Mouse (Mus musculus): ENCODE measurements around the gene Rabep2. TPM values are rescaled to one million over a fixed set of nuclear protein-coding genes. Genes with fewer than 3 reads are reported as not detected.
A peak's percentile ranks its signal among the peaks of the same experiment; 100 is the strongest.
"Not testable (repeated sequence)": the region's sequence is repeated elsewhere in the genome, so short reads cannot be mapped to it uniquely, and the experiment has no call there.

The Rabep2 gene
- polyA plus RNA-seq (2015; fragmentation: Nextera tagmentation; extraction: Ambion mirVana) = 34.5 and 35.7 TPM in 2 replicates

DNA sequence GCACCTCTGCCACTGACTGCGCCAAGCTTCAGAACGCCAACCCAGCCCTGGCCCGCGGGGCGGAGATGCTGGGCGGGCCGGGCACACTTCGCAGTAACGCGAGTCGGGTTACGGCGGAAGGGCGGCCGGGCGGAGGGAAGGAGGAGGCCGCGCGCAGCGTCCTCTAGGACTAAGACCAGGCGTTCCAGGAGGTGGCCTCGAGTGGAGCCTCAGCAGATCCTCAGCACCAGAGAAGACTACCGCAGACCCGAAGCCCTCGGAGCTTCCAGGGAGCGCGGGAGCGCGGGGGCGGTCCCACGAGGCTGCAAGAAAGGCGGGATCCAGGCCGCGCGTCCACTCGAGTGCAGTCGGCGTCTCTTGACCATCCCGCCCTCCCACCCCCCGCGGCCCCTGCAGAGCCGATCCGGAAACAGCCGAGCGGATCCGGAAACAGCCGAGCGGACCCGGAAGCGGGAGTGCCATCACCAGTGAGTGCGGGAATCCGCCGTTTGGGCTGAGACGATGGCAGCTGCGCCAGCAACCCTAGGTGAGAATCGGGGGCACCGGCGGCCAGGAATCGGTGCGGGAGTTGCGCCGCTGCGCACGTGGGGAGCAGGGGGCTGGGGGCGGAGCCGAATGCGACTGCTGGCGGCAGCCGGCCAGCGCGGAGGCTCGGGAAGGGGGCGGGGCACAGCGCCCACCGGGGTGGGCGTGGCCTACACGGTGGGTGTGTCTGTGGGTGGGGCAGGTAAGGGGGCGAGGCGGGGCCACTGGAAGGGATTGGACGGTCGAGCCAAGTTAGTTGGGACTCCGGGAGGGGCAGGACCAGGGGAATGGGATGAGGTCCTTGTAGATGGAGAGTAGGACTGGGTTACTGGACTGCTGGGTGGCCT lies at the start of gene Rabep2:
Gene Rabep2 (plus strand): TSS at position 129 of the 872 bp plus-strand sequence.
- Histone ChIP-seq H3K4me1 (peaks cover 15% of the 10 kb centered on the region), H3K36me3 (peaks cover 19% of the 10 kb centered on the region), H3K9ac (peak within 1 kb of the TSS; percentile 67), H3K27me3 (no peaks in the 10 kb centered on the region), H3K27ac (peak within 1 kb of the TSS; percentile 96), H3K4me2 (peak within 1 kb of the TSS; percentile 79), H3K4me3 (replicated peaks) (peak within 1 kb of the TSS; percentile 72), H3K9me3 (replicated peaks) (0 out of 2 replicates have a peak, but pooled peaks cover 3% of the 10 kb centered on the region)
- peak; percentile 94 for ATAC-seq (replicated peaks; ENCODE audit: low FRiP score)
- WGBS = under 1% methylated on average over 80 of the region's 82 CpGs

DNA sequence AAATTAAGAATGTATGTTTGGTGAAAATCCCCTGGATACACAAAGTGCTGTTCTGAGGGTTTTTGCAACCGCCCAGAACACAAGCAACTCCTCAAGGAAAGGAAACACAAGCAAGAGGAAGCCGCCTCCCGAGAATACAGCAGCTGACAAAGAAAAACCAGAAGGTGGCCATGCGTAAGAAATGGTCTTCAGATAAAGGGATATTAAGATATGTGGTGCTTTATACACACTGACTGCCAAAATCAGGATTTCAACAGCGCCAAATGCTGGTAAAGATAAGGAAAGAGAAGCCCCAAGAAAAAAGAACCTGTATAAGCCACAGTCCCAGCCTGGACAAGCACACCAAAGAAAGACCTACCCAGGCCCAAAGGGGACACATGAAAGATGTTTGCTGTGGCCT lies 45.0 kb upstream of the Rabep2 start:
- WGBS = 90% methylated on average over 5 of the region's 5 CpGs

DNA sequence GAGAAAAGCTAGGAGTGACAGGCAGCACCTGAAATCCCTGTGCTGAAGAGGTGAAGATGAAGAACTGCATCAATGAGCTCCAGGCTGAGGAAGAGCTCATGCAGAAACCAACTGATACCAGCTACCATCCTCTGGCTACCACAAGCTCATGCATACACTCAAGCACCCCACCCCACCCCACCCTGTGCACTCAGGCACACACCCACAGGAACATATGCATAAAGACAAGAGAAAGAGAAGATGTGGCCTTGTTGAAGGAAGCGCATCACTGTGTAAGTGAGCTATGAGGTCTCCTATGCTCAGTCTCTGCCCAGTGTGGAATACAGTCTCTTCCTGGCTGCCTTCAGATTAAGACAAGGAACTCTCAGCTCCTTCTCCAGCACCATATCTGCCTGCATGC lies 40.4 kb upstream of the Rabep2 start:
- no peak overlapping the region for H3K4me3 ChIP-seq (replicated peaks)
- no peaks in the 10 kb centered on the region for H3K27me3 ChIP-seq
- peaks cover 78% of the 10 kb centered on the region for H3K36me3 ChIP-seq
- H3K9me3 ChIP-seq (replicated peaks) = no peaks in the 10 kb centered on the region
- H3K9ac ChIP-seq = no peak overlapping the region
- no peak for ATAC-seq (replicated peaks; ENCODE audit: low FRiP score)
- H3K4me1 ChIP-seq = no peaks in the 10 kb centered on the region
- no peak overlapping the region for H3K4me2 ChIP-seq
- H3K27ac ChIP-seq = no peak overlapping the region
- 92% methylated on average over 1 of the region's 1 CpGs for WGBS

More for the DNA sequence above, 45.0 kb upstream of the Rabep2 start:
- Histone ChIP-seq H3K9me3 (replicated peaks) (no peaks in the 10 kb centered on the region), H3K27me3 (no peaks in the 10 kb centered on the region), H3K4me2 (no peak overlapping the region), H3K4me3 (replicated peaks) (no peak overlapping the region), H3K4me1 (no peaks in the 10 kb centered on the region), H3K36me3 (peaks cover 45% of the 10 kb centered on the region), H3K9ac (no peak overlapping the region), H3K27ac (no peak overlapping the region)
- ATAC-seq (replicated peaks; ENCODE audit: low FRiP score) = no peak

DNA sequence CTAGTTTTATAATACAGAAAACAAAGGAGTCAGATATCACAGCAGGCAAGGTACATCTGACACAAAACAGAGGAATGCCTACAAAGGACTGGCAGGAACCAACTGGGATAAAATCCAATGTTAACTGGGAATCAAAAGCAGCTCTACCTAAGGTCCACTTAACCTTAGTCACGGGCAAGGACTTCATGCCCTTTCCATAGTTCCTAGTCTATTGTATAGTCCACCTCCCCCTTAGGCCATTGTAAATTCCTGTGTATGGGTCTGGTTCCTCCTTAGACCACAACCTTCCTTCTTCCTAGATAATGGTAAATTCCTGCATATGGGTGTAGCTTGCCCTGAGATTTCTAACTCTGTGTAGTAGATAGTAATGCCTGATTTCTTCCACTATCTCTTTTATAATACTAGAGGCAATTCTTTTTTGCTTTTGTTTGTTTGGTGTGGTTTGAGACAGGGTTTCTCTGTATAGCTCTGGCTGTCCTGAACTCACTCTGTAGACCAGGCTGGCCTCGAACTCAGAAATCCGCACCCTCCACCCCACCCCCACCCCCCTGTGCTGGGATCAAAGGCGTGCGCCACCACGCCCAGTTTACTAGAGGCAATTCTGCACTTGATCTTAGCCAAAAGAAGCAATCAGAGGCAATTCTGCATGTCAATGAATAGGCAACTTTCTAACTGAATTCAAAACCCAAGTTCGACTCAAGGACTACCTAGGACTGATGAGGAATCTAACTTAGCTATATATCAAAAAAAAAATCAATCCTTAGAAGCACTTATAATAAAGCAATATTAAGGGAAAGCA lies 36.3 kb upstream of the Rabep2 start:
- not testable (repeated sequence) for H3K27me3 ChIP-seq; H3K9me3 ChIP-seq (replicated peaks); H3K9ac ChIP-seq; H3K27ac ChIP-seq; H3K4me3 ChIP-seq (replicated peaks); ATAC-seq (replicated peaks; ENCODE audit: low FRiP score); H3K4me1 ChIP-seq; H3K4me2 ChIP-seq
- peaks cover 43% of the 10 kb centered on the region for H3K36me3 ChIP-seq
- 85% methylated on average over 7 of the region's 7 CpGs for WGBS

DNA sequence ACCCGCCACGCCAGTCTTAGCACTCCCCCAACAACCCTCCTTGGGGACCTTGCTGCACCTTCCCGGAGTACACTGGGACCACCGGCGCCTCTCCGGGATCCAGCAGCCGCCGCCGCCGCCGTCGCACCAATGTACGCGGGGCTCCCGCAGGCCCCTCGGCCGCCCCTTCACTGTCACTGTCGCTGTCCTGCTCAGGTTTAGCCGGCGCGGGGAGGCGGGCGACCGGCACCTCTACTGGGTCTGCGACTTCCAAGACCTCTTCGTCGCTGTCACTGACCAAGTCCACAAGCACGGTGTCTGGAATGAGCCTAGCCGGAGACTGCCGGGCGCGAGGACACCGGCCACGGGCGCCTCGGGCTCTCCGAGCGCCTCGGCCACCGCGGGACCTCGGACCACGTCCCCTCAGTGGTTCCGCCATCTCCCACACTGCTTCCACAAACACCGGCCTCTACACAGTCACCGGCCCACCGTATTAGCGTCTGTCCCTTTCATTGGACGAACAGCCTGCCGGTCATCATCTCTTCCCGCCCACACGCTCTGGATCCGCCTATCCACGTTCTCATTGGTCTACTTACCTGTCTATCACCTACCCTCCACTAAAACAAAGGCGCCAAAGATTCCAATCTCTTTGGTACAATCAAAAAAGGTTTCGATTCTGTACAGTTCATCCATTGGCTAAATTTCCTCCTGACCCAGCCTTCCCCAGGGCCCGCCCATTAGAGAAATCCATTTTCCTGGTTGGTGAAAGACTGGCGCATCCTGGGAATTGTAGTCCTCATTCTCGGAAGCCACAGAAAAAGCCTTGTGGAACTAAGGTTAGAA lies 32.0 kb upstream of the Rabep2 start, which contains the start of gene Nfatc2ip:
Gene Nfatc2ip (minus strand): TSS at position 440 of the 822 bp plus-strand sequence.
- H3K27ac ChIP-seq = no peak within 1 kb of the TSS
- H3K4me1 ChIP-seq = peaks cover 7% of the 10 kb centered on the region
- no peaks in the 10 kb centered on the region for H3K9me3 ChIP-seq (replicated peaks)
- WGBS = under 1% methylated on average over 59 of the region's 59 CpGs
- H3K9ac ChIP-seq = peak within 1 kb of the TSS; percentile 68
- peak; percentile 99 for ATAC-seq (replicated peaks; ENCODE audit: low FRiP score)
- peaks cover 5% of the 10 kb centered on the region; the same call in 1 of the 2 replicates for H3K36me3 ChIP-seq
- peak within 1 kb of the TSS; percentile 69 for H3K4me3 ChIP-seq (replicated peaks)
- H3K4me2 ChIP-seq = peak within 1 kb of the TSS; percentile 82
- H3K27me3 ChIP-seq = no peaks in the 10 kb centered on the region

DNA sequence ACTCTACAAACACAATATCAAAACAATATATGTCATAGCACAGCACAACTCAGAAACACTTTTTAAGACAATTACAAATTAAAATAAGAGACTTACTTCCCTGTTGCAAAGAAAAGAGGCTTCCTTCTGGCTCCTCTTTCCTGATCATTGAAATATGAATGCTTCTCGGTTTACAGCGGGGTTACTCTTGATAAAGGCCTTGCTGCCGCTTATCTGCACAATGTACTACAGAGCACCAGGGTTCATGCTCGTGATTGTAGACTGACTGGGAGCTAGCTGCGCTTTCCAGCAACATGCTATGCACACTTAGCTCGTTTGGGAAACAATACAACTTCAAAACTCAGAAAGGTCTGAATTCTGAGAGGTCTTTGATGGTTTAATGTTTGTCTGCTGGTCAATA lies 31.3 kb upstream of the Rabep2 start:
- no peak overlapping the region for H3K9ac ChIP-seq
- no peak overlapping the region for H3K27ac ChIP-seq
- H3K27me3 ChIP-seq = no peaks in the 10 kb centered on the region
- WGBS = 57% methylated on average over 6 of the region's 6 CpGs
- H3K4me3 ChIP-seq (replicated peaks) = no peak overlapping the region; the same call in 1 of the 2 replicates
- no peak for ATAC-seq (replicated peaks; ENCODE audit: low FRiP score)
- H3K4me2 ChIP-seq = peak overlapping the region; percentile 36; the same call in 1 of the 2 replicates
- no peaks in the 10 kb centered on the region for H3K9me3 ChIP-seq (replicated peaks)
- no peaks in the 10 kb centered on the region for H3K36me3 ChIP-seq
- peaks cover 7% of the 10 kb centered on the region for H3K4me1 ChIP-seq

DNA sequence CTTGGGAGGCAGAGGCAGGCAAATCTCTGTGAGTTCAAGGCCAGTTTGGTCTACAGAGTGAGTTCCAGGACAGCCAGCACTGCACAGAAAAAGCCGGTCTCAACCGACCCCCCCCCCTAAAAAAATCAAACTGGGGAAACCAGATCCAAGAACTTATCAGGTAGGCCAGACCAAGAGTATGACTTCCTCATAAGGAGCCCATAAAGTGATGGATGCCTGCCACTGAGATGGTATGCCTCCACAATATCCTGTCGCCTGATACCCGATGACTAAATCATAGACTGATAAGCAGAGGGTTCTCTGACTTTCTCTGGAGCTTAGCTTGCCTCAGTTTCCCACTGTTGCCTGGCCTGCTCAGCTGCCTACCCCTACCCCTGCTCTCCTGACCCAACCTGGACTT lies 30.7 kb upstream of the Rabep2 start:
- H3K4me3 ChIP-seq (replicated peaks) = no peak overlapping the region
- 91% methylated on average over 4 of the region's 4 CpGs for WGBS
- no peaks in the 10 kb centered on the region for H3K36me3 ChIP-seq
- no peak overlapping the region for H3K9ac ChIP-seq
- peaks cover 7% of the 10 kb centered on the region for H3K4me1 ChIP-seq
- H3K27ac ChIP-seq = no peak overlapping the region
- H3K4me2 ChIP-seq = no peak overlapping the region
- no peak for ATAC-seq (replicated peaks; ENCODE audit: low FRiP score)
- no peaks in the 10 kb centered on the region for H3K9me3 ChIP-seq (replicated peaks)
- no peaks in the 10 kb centered on the region for H3K27me3 ChIP-seq

DNA sequence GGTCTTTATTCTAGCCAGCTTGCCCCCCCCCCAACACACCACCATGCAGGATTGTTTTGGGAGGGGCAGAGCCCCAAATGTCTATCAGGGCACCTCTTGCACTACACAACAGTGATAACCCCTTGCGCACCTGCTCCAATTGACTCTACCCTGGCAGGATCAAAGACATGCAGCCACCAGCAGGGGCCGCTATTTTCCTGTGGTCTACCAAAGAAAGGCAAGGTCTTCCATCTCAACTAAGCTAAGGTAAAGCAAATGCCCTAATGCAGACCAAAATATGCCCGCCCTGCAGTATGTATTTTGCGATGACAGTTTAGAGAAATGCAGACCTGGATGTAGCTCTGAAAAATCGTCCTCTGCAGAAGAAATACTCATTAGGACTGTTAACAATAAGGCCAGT lies 29.0 kb upstream of the Rabep2 start:
- Histone ChIP-seq H3K36me3 (no peaks in the 10 kb centered on the region), H3K9ac (no peak overlapping the region), H3K4me1 (peaks cover 7% of the 10 kb centered on the region), H3K4me3 (replicated peaks) (no peak overlapping the region), H3K27ac (no peak overlapping the region), H3K9me3 (replicated peaks) (no peaks in the 10 kb centered on the region), H3K27me3 (no peaks in the 10 kb centered on the region), H3K4me2 (no peak overlapping the region)
- no peak for ATAC-seq (replicated peaks; ENCODE audit: low FRiP score)
- WGBS = 12% methylated on average over 5 of the region's 5 CpGs

DNA sequence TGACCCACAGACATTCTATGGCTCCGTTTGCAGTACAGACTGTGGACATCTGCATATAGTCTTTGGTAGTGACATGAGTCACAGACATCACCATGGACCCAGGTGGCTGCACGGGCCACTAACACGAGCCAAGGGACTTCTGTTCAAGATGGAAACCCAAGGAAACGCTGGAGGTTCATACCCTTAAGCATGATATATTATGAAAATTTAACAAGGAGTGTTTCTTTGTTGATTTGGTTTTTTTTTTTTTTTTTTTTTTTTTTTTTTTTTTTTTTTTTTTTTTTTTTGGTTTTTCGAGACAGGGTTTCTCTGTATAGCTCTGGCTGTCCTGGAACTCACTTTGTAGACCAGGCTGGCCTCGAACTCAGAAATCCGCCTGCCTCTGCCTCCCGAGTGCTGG lies 26.0 kb upstream of the Rabep2 start:
- WGBS = 80% methylated on average over 8 of the region's 8 CpGs
- ATAC-seq (replicated peaks; ENCODE audit: low FRiP score) = not testable (repeated sequence)

DNA sequence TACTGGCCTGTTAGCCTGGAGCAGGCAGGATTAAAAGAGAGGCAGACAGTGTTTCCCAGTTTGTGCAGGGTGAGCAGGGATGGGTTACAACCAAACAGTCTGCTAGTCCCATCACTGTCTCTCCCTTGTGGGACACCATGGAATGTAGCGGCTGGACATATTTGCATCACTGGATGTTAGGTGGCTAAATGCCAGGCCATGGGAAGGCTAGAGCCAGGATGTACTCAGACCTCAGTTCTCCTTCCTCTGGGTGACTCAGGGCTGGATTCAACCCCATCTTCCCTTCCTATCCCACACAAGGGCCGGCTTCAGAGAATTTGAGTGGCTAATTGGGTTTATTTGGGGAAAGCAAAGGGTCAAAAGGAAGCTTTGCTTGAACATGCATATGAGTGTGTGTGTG lies 19.9 kb upstream of the Rabep2 start:
- H3K4me2 ChIP-seq = no peak overlapping the region
- 85% methylated on average over 2 of the region's 2 CpGs for WGBS
- H3K27me3 ChIP-seq = no peaks in the 10 kb centered on the region
- no peaks in the 10 kb centered on the region for H3K36me3 ChIP-seq
- no peak overlapping the region for H3K27ac ChIP-seq
- H3K9ac ChIP-seq = no peak overlapping the region
- H3K4me1 ChIP-seq = no peaks in the 10 kb centered on the region
- no peak for ATAC-seq (replicated peaks; ENCODE audit: low FRiP score)
- H3K4me3 ChIP-seq (replicated peaks) = no peak overlapping the region
- no peaks in the 10 kb centered on the region for H3K9me3 ChIP-seq (replicated peaks)

More for the DNA sequence above, 26.0 kb upstream of the Rabep2 start:
- H3K4me3 ChIP-seq (replicated peaks); H3K4me1 ChIP-seq; H3K36me3 ChIP-seq; H3K9me3 ChIP-seq (replicated peaks); H3K27ac ChIP-seq; H3K4me2 ChIP-seq; H3K9ac ChIP-seq; H3K27me3 ChIP-seq: not testable (repeated sequence)

DNA sequence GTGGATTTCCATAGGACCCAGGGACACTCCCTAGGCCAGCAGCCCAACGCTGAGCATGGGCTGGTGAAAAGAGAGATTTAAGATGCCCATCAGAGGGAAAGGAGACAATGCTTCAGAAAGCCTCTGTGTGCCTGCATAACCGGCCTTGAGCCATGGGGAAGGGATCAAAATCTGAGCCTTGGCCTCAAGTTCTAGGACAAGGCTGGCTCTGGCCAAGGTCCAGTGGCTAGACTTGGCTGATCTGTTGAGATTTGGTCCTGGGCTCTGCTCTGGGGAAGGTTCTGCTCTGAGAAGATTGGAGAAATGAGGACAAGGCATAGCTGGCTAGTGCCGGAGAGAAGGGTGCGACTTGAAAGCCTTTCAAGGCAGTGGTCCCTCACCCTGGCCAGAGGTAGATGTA lies 17.5 kb upstream of the Rabep2 start:
- Histone ChIP-seq H3K9me3 (replicated peaks) (no peaks in the 10 kb centered on the region), H3K4me3 (replicated peaks) (no peak overlapping the region), H3K9ac (no peak overlapping the region), H3K36me3 (no peaks in the 10 kb centered on the region), H3K27ac (no peak overlapping the region), H3K27me3 (no peaks in the 10 kb centered on the region), H3K4me1 (no peaks in the 10 kb centered on the region), H3K4me2 (no peak overlapping the region)
- WGBS = 91% methylated on average over 4 of the region's 4 CpGs
- no peak for ATAC-seq (replicated peaks; ENCODE audit: low FRiP score)
